Mouse (Mus musculus): Measurements from ENCODE around the gene Lrsam1.

DNA sequence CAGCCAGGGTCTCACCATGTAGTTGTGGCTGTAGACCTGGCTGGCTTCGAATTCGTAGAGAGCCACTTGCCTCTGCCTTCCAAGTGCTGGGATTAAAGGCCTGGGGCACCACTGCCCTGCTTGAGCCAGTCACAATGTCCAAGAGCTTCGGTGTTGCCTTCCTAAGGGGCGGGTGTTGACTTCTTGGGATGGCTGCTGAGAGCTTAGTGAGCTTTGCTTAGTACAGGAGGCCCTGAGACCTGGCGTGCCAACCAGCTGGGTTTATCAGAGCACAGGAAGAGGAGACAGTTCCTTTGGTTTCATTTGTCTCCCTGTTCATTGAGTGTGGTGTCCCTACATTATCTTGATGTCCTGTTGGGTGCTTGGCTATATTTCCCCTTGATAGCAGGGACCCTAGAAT is 84.1 kb downstream of the Lrsam1 start:
- TF ChIP-seq GATA1 (IDR thresholded peaks at IDR 0.05; ENCODE audit: borderline replicate concordance, low read length) (no peak), CTCF (IDR thresholded peaks at IDR 0.05; ENCODE audit: low read depth, low read length) (no peak), TAL1 (conservative IDR thresholded peaks at IDR 0.05; ENCODE audit: low read depth, low read length) (no peak)
